Mouse (Mus musculus): ENCODE data around the gene Ptges.

DNA sequence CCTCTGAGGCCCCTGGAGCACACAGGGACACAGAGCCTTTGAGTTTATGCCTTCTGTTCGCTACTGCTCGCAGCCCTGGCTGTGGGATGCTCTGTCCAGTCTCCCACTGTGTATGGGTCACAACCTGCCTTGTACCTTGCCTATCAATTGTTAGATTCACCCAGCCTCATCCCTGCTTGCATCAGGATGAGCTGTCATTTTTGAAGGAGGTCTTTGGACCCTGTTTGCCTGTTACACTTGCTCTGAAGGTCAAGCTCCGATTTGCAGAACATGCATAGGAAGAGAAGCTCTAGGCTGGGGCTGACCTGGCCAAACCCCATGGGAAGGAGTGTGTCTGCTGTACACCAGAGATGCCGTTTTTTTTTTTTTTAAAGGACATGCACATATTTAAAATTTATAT lies 27.8 kb upstream of the Ptges start:
- no peak for TF ChIP-seq CTCF (IDR thresholded peaks at IDR 0.05; ENCODE audit: extremely low read depth, insufficient read length, insufficient replicate concordance, low read depth, low read length)
- no peak for TF ChIP-seq POLR2A (IDR thresholded peaks at IDR 0.05; ENCODE audit: low read depth, low read length)

Measured in small intestine, adult 2 months (tissue).